Mouse (Mus musculus) lung, embryonic 15.5 days (tissue): Measurements from ENCODE around the gene Ptprf. TPM values are rescaled to one million over a fixed set of nuclear protein-coding genes. Genes with fewer than 3 reads are reported as not detected.
A peak's percentile ranks its signal among the peaks of the same experiment; 100 is the strongest.

Experiments
- ATAC-seq: fragments of 200-750 bp; cut with Nextera tagmentation; 2 replicates; pipeline ENCODE4 v1.8.0; 2017; ENCODE audit warnings: moderate number of reproducible peaks, borderline replicate concordance; ENCODE audit not compliant: low FRiP score, low TSS enrichment; ENCODE audit errors: extremely low read depth
- H3K27ac ChIP-seq: fragments of 300-500 bp; sonication (generic); 2 replicates; pipeline ENCODE4 v1.5.1; 2015; ENCODE audit warnings: moderate library complexity, mild to moderate bottlenecking, inconsistent platforms
- H3K27me3 ChIP-seq: fragments of 300-500 bp; sonication (generic); 2 replicates; pipeline ENCODE4 v1.6.1; 2015; ENCODE audit warnings: inconsistent platforms
- H3K36me3 ChIP-seq: fragments of 300-500 bp; sonication (generic); 2 replicates; pipeline ENCODE4 v1.6.1; 2015; ENCODE audit warnings: inconsistent platforms
- H3K4me1 ChIP-seq: fragments of 300-500 bp; sonication (generic); 2 replicates; pipeline ENCODE4 v1.6.1; 2015; ENCODE audit warnings: inconsistent platforms
- H3K4me2 ChIP-seq: fragments of 300-500 bp; sonication (generic); 2 replicates; pipeline ENCODE4 v1.6.1; 2015; ENCODE audit warnings: inconsistent platforms, mild to moderate bottlenecking, moderate library complexity
- H3K4me3 ChIP-seq: fragments of 300-500 bp; sonication (generic); 2 replicates; pipeline ENCODE4 v1.5.1; 2015; ENCODE audit warnings: mild to moderate bottlenecking, inconsistent platforms
- H3K9ac ChIP-seq: fragments of 300-500 bp; sonication (generic); 2 replicates; pipeline ENCODE4 v1.6.1; 2015; ENCODE audit warnings: inconsistent platforms
- H3K9me3 ChIP-seq: fragments of 300-500 bp; sonication (generic); 2 replicates; pipeline ENCODE4 v1.6.1; 2016; ENCODE audit warnings: inconsistent platforms
- WGBS: fragments of 180-500 bp; shearing (Covaris S2); methylation state at CpG from one replicate; pipeline ENCODE4 v1.1.7; 2015; 5-methylcytosine and 5-hydroxymethylcytosine counted together
- polyA plus RNA-seq: library from polyadenylated mRNA; unstranded; fragments of >200 nt; fragmentation: Nextera tagmentation; extraction: Ambion mirVana; gene quantifications from 2 replicates; pipeline ENCODE4 v1.2.1, GENCODE M21; 2015

Ptprf gene
- polyA plus RNA-seq, 1 experiment from 2014 or later: 82.9 TPM

- H3K27me3 ChIP-seq: no peaks in the 10 kb centered on the region
- WGBS: 74% methylated on average over 21 of the region's 21 CpGs
- H3K9me3 ChIP-seq: no peaks in the 10 kb centered on the region
- no peak overlapping the region for H3K9ac ChIP-seq
- H3K4me2 ChIP-seq: no peak overlapping the region
- ATAC-seq: no peak
- no peaks in the 10 kb centered on the region for H3K36me3 ChIP-seq
- no peaks in the 10 kb centered on the region for H3K4me1 ChIP-seq
- no peak overlapping the region for H3K4me3 ChIP-seq
- H3K27ac ChIP-seq: no peak overlapping the region
Measured at GRCm38 (mm10) chr4:118306113-118306696, 15.0 kb upstream of the Ptprf start.

GRCm38 (mm10) chr4:118304984-118305383 lies 13.8 kb upstream of the Ptprf start:
- 41% methylated on average over 4 of the region's 4 CpGs for WGBS
- Histone ChIP-seq H3K27ac (no peak overlapping the region), H3K4me2 (no peak overlapping the region), H3K9ac (no peak overlapping the region), H3K27me3 (no peaks in the 10 kb centered on the region), H3K36me3 (no peaks in the 10 kb centered on the region), H3K4me3 (no peak overlapping the region), H3K4me1 (no peaks in the 10 kb centered on the region), H3K9me3 (no peaks in the 10 kb centered on the region)
- ATAC-seq: no peak

DNA sequence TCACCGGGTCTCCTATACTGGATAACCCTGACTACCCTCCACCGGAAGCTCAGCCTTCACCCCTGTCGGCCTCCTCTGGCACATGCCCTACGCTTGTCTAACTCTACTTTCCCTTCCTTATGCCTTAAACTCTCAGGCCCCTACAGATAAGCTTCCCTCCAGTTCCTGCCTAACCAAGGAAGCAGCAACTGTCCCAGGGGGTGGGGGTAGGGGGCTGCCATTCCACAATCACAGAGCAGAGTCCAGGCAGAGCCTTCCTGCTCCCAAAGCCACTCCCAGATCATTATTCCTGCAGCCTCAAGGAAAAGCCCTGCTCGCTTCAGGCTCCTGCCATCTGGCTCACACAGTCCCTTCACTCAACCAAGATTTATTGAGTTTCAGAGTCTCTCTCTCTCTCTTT lies 6.6 kb upstream of the Ptprf start:
- no peaks in the 10 kb centered on the region for H3K9me3 ChIP-seq
- no peaks in the 10 kb centered on the region; the same call in 1 of the 2 replicates for H3K27me3 ChIP-seq
- H3K27ac ChIP-seq: no peak overlapping the region
- H3K9ac ChIP-seq: no peak overlapping the region
- H3K36me3 ChIP-seq: no peaks in the 10 kb centered on the region
- 0 out of 2 replicates have a peak, but pooled peaks cover 6% of the 10 kb centered on the region for H3K4me1 ChIP-seq
- H3K4me3 ChIP-seq: no peak overlapping the region
- H3K4me2 ChIP-seq: no peak overlapping the region; the same call in 1 of the 2 replicates
- WGBS: 10% methylated on average over 5 of the region's 5 CpGs
- no peak for ATAC-seq

DNA sequence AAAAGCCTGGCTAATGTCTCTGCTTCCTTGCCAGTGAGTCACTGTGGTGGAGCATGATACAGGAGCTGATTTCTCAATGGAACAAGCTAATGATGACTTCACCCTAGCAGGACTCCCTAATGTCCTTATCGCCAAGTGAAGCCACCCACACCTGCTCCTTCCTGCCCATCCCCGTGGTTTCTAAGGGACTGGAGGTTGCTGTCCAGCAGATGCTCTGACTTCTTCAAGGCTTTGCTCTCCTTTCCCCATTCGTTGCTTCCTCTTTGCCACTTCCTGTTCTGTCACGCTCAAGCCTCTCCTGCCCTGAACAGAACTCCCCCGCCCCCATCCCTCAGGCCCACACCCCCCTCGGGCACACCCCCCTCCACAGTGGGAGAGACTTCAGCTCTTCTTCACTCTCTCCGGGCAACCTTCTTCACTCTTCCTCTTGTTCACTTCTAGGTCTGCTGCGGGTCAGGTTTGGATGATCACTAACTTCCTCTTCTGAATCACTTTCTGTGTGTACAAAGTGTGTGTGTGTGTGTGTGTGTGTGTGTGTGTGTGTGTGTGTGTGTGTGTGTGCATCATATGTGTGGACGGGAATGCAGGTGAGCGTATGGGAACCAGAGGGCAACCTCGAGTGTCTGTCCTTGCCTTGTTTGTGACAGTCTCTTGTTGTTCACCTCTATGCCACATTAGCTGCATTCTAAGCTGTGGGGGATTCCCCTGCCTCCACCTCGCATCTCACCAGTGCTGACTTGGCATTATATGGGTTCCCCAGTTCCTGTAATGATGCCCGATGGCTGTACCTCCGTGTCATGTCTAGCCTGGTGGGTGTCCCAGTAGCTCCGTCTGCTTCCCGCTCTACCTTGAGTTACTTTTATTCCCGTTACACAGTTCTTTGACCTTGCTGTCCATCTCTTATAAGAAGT lies 4.7 kb upstream of the Ptprf start:
- Histone ChIP-seq H3K27me3 (no peaks in the 10 kb centered on the region; the same call in 1 of the 2 replicates), H3K9ac (no peak overlapping the region), H3K4me2 (no peak overlapping the region), H3K4me1 (0 out of 2 replicates have a peak, but pooled peaks cover 6% of the 10 kb centered on the region), H3K27ac (no peak overlapping the region), H3K9me3 (no peaks in the 10 kb centered on the region), H3K36me3 (no peaks in the 10 kb centered on the region), H3K4me3 (no peak overlapping the region)
- WGBS: 44% methylated on average over 17 of the region's 17 CpGs
- ATAC-seq: no peak

DNA sequence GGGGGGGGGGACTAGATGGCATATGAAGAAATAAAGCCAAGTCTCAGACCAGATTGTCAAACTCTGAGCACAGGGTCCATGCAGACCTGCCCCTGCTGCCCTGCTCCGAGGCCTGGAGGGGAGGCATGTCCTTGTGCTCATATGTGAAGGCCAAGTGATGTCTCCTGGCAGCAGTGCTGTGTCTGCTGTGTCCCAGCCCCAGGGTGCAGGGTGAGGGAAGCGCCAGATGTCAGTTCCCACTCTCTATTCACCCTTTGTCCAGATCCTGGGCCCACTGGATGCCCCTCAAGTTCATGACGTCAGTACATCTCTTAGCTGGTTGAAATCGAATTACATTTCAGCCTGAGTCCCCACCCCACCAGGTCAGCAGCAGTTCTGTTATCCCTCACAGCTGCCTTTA lies 3.6 kb upstream of the Ptprf start:
- Histone ChIP-seq H3K9me3 (no peaks in the 10 kb centered on the region), H3K9ac (no peak overlapping the region), H3K36me3 (no peaks in the 10 kb centered on the region), H3K4me2 (no peak overlapping the region), H3K4me3 (no peak overlapping the region), H3K27ac (no peak overlapping the region), H3K4me1 (peaks cover 9% of the 10 kb centered on the region), H3K27me3 (no peaks in the 10 kb centered on the region; the same call in 1 of the 2 replicates)
- no peak for ATAC-seq
- WGBS: 67% methylated on average over 4 of the region's 4 CpGs

DNA sequence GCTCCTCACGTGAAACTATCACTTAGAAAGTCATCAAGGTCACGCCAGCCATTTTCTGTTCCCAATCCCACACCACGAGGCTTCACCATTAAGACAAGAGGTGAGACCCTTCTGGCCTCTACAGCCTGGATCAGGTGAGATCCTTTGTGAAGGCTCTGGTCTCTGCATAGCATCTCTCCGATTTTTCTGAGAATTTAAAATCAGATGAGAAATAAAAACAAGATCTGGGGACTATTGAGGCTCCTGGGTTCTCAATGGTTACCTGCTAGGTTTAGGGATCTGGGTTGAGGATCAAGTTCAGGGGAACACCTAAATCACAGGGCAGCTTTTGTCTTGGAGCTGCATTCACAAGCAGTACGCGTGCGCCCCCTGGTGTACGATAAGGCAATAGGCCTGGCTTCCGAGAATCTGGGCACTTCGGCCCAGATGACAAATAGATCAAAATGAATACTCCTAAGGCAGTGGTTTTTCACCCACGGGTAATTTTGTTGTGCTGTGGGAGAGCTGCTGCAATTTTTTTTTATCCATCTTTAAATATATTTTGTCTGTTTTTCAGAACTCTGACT lies 1.6 kb upstream of the Ptprf start:
- WGBS: 9% methylated on average over 11 of the region's 11 CpGs

DNA sequence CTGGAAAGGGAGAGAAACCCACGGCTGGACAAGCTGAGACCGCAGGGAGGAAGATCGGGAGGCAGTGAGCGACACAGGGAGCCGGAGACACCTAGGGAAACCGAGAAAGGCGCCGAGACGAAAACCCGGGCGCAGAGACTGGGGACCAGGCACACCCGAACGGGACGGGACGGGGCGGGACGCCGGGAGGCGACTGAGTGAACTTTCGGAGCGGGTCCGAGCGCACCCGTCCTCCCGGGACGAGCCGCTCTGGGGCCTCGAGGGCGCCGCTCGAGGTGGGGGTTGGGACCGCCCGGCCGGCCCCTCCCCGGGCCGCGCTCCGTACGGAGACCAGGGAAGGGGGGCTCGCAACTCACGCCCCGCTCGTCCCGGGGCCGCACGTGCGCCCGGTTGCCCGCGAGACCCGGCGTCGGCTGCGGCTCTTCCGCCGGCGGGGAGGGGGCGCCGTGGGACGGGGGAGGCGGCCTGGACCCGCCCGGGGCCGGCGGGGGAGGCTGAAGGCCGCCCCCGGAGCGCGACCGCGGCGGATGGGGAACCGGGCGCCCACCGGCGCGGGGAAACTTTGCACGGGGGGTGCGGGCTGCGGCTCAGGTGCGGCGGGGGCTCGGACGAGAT lies 682 bp downstream of the Ptprf start:
- Histone ChIP-seq H3K4me3 (peak overlapping the region; percentile 86), H3K4me2 (peak overlapping the region; percentile 75), H3K27ac (peak overlapping the region; percentile 92), H3K9ac (peak overlapping the region; percentile 83), H3K4me1 (peaks cover 38% of the 10 kb centered on the region), H3K9me3 (no peaks in the 10 kb centered on the region), H3K27me3 (no peaks in the 10 kb centered on the region), H3K36me3 (no peaks in the 10 kb centered on the region)
- ATAC-seq: peak; percentile 24; the same call in 1 of the 2 replicates
- WGBS: under 1% methylated on average over 73 of the region's 84 CpGs

More for the DNA sequence above, 1.6 kb upstream of the Ptprf start:
- H3K9ac ChIP-seq: no peak overlapping the region
- no peak overlapping the region for H3K4me2 ChIP-seq
- peaks cover 25% of the 10 kb centered on the region for H3K4me1 ChIP-seq
- H3K27me3 ChIP-seq: no peaks in the 10 kb centered on the region; the same call in 1 of the 2 replicates
- ATAC-seq: no peak
- H3K9me3 ChIP-seq: no peaks in the 10 kb centered on the region
- no peak overlapping the region for H3K4me3 ChIP-seq
- no peak overlapping the region for H3K27ac ChIP-seq
- no peaks in the 10 kb centered on the region for H3K36me3 ChIP-seq

DNA sequence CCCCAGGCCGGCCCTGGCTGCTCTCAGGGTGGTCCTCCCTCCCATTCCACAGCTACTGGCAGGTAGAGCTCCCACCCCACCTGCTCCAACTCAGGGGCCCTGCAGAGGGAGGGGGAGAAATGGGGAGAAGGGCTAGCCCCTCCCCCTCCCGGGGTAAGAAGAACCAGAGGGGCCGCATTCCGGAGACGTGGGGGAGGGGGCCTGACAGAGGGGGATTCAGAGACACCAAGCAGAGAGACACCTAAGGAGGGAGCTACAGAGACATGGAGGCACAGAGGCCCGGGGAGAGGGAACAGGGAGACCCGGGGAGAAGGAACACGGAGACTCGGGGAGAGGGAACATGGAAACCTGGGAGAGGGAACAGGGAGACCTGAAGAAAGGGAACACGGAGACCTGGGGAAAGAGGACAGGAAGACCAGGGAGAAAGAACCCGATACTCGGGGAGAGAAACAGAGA lies 1.2 kb downstream of the Ptprf start:
- Histone ChIP-seq H3K4me1 (peaks cover 38% of the 10 kb centered on the region), H3K27ac (peak overlapping the region; percentile 92), H3K9ac (peak overlapping the region; percentile 83), H3K4me3 (peak overlapping the region; percentile 86), H3K27me3 (no peaks in the 10 kb centered on the region), H3K9me3 (no peaks in the 10 kb centered on the region), H3K4me2 (peak overlapping the region; percentile 75), H3K36me3 (no peaks in the 10 kb centered on the region)
- peak; percentile 27; the same call in 1 of the 2 replicates for ATAC-seq
- under 1% methylated on average over 12 of the region's 12 CpGs for WGBS

GRCm38 (mm10) chr4:118289266-118289665 lies 1.9 kb downstream of the Ptprf start:
- Histone ChIP-seq H3K4me3 (peak overlapping the region; percentile 86), H3K4me1 (peaks cover 38% of the 10 kb centered on the region), H3K27me3 (no peaks in the 10 kb centered on the region), H3K27ac (peak overlapping the region; percentile 92), H3K4me2 (peak overlapping the region; percentile 75), H3K36me3 (no peaks in the 10 kb centered on the region), H3K9ac (peak overlapping the region; percentile 83), H3K9me3 (no peaks in the 10 kb centered on the region)
- 47% methylated on average over 5 of the region's 5 CpGs for WGBS
- ATAC-seq: no peak

- Histone ChIP-seq H3K36me3 (peaks cover 5% of the 10 kb centered on the region; the same call in 1 of the 2 replicates), H3K9me3 (no peaks in the 10 kb centered on the region), H3K27ac (peak overlapping the region; percentile 92; the same call in 1 of the 2 replicates), H3K4me1 (peaks cover 38% of the 10 kb centered on the region), H3K4me2 (peak overlapping the region; percentile 75), H3K27me3 (no peaks in the 10 kb centered on the region), H3K4me3 (peak overlapping the region; percentile 86; the same call in 1 of the 2 replicates), H3K9ac (peak overlapping the region; percentile 83; the same call in 1 of the 2 replicates)
- WGBS: 47% methylated on average over 6 of the region's 6 CpGs
- no peak for ATAC-seq
Measured at GRCm38 (mm10) chr4:118288531-118288930, 2.7 kb downstream of the Ptprf start.

DNA sequence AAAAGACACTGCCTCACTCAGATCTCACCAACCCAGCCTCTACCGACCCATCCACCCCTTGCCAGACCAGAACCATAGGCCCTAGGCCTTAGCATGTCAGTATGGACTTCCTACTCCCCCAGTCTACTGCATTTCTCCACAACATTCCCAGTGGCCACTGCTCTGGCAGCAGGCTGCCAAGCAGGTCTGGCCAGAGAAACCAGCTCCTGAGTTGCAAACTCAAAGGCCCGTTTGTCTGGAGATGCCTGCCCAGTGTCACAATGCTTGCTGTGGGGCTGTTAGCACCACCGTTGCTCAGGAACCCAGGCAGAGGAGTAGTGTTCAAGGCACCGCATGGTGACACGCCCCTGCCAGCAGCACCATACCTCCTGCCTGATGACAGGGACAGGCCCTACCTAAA lies 5.0 kb downstream of the Ptprf start:
- Histone ChIP-seq H3K9me3 (no peaks in the 10 kb centered on the region), H3K9ac (no peak overlapping the region), H3K4me1 (peaks cover 48% of the 10 kb centered on the region), H3K4me2 (no peak overlapping the region), H3K36me3 (peaks cover 5% of the 10 kb centered on the region; the same call in 1 of the 2 replicates), H3K4me3 (no peak overlapping the region), H3K27me3 (no peaks in the 10 kb centered on the region), H3K27ac (peak overlapping the region; percentile 34)
- 57% methylated on average over 5 of the region's 5 CpGs for WGBS
- no peak for ATAC-seq
